Mouse (Mus musculus): ENCODE measurements at regions not wholly inside any gene's neighbourhood (a gene's known extent, or its start where the extent isn't known, plus 50 kb on each side); places are given as distances from the start of the nearest gene placed in this dataset.

DNA sequence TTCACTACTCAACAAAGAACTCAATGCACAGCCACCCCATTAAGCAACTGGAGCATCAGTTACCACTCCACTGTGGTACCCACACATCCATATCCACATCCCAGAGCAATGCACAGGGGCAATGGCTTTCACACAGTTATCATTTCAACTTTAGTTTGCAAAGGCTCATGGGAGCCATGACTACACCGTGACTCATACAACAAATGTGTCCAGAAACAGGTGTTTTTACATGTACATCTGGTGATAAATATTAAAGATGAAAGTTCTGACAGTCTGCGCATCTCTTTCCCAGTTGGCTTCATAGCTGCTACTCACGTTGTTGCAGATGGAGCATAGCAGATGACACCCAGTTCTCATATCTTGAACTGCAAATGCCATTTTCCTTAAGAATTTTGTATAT is 88.0 kb upstream of the Ube2e3 start:
- H3K4me3 ChIP-seq (replicated peaks; ENCODE audit: low read length), result no peak overlapping the region
- no peak for ATAC-seq (ENCODE audit: low FRiP score, low read depth)
- H3K4me1 ChIP-seq (ENCODE audit: control insufficient read depth, insufficient read depth, low read length), result no peaks in the 10 kb centered on the region
- no peak for DNase-seq (ENCODE audit: low spot score)
- no peak overlapping the region for H3K4me2 ChIP-seq (replicated peaks; ENCODE audit: low read depth, low read length, severe bottlenecking)
- TF ChIP-seq POLR2A (IDR thresholded peaks at IDR 0.05; ENCODE audit: borderline replicate concordance, extremely low read depth, insufficient read depth, insufficient read length), result no peak
- no peaks in the 10 kb centered on the region for H3K36me3 ChIP-seq (ENCODE audit: control insufficient read depth, insufficient read depth, low read length)
- no peak overlapping the region for H3K9ac ChIP-seq (ENCODE audit: low read depth, low read length, severe bottlenecking)
- no peaks in the 10 kb centered on the region for H3K9me3 ChIP-seq (ENCODE audit: control insufficient read depth, low read length)
- H3K27ac ChIP-seq (replicated peaks; ENCODE audit: low read depth, low read length), result no peak overlapping the region
- H3K27me3 ChIP-seq (ENCODE audit: control insufficient read depth, insufficient read depth, low read length), result no peaks in the 10 kb centered on the region
- 89% methylated on average over 3 of the region's 3 CpGs for WGBS

DNA sequence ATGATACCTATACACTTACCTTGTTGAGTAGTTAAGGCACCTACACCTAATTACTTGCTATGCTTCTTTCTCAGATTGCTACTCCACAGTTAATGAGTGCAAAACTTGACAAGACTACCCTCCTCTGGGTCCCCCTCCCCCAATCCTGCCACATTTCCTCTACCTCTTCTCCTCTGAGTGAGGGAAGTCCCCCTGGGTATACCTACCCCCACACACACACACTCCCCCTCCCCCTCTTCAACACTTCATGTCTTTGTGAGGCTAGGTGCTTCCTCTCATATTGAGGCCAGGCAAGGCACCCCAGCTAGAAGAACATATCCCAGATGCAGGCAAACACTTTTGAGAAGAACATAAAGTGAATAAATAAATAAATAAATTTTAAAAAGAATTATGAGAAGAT is 90.3 kb upstream of the Ube2e3 start:
- Histone ChIP-seq H3K4me1 (ENCODE audit: control insufficient read depth, insufficient read depth, low read length) (no peaks in the 10 kb centered on the region), H3K36me3 (ENCODE audit: control insufficient read depth, insufficient read depth, low read length) (no peaks in the 10 kb centered on the region), H3K9me3 (ENCODE audit: control insufficient read depth, low read length) (no peaks in the 10 kb centered on the region), H3K27ac (replicated peaks; ENCODE audit: low read depth, low read length) (no peak overlapping the region), H3K4me2 (replicated peaks; ENCODE audit: low read depth, low read length, severe bottlenecking) (no peak overlapping the region), H3K9ac (ENCODE audit: low read depth, low read length, severe bottlenecking) (no peak overlapping the region), H3K27me3 (ENCODE audit: control insufficient read depth, insufficient read depth, low read length) (no peaks in the 10 kb centered on the region), H3K4me3 (replicated peaks; ENCODE audit: low read length) (no peak overlapping the region)
- DNase-seq (ENCODE audit: low spot score) (no peak), ATAC-seq (ENCODE audit: low FRiP score, low read depth) (no peak)
- no peak for TF ChIP-seq POLR2A (IDR thresholded peaks at IDR 0.05; ENCODE audit: borderline replicate concordance, extremely low read depth, insufficient read depth, insufficient read length)

DNA sequence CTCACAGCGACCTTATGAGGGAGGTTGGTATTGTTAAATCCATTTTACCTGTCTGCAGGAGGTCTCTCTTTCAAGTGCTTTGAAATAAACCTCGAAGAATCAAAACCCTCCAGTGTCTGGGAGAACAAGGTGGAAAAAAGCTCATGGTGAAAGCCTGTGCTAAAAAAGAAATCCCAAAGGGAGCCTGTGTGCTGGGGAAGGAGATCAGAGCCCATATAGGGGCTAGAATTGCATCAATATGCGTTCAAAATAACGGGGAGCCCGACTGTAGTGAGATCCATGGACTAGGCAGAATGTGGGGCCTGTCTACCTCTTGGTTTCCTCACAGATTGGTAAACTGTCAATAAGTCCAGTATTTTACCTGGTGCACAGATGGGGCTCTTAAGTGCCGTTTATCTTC is 113.6 kb upstream of the Ube2e3 start:
- no peaks in the 10 kb centered on the region for H3K36me3 ChIP-seq (ENCODE audit: control insufficient read depth, insufficient read depth, low read length)
- DNase-seq (ENCODE audit: low spot score) (no peak), ATAC-seq (ENCODE audit: low FRiP score, low read depth) (no peak)
- no peak overlapping the region for H3K4me3 ChIP-seq (replicated peaks; ENCODE audit: low read length)
- TF ChIP-seq POLR2A (IDR thresholded peaks at IDR 0.05; ENCODE audit: borderline replicate concordance, extremely low read depth, insufficient read depth, insufficient read length), result no peak
- H3K9me3 ChIP-seq (ENCODE audit: control insufficient read depth, low read length), result no peaks in the 10 kb centered on the region
- no peaks in the 10 kb centered on the region for H3K4me1 ChIP-seq (ENCODE audit: control insufficient read depth, insufficient read depth, low read length)
- 75% methylated on average over 6 of the region's 6 CpGs for WGBS
- H3K9ac ChIP-seq (ENCODE audit: low read depth, low read length, severe bottlenecking), result no peak overlapping the region
- no peaks in the 10 kb centered on the region for H3K27me3 ChIP-seq (ENCODE audit: control insufficient read depth, insufficient read depth, low read length)
- H3K27ac ChIP-seq (replicated peaks; ENCODE audit: low read depth, low read length), result no peak overlapping the region
- no peak overlapping the region for H3K4me2 ChIP-seq (replicated peaks; ENCODE audit: low read depth, low read length, severe bottlenecking)

DNA sequence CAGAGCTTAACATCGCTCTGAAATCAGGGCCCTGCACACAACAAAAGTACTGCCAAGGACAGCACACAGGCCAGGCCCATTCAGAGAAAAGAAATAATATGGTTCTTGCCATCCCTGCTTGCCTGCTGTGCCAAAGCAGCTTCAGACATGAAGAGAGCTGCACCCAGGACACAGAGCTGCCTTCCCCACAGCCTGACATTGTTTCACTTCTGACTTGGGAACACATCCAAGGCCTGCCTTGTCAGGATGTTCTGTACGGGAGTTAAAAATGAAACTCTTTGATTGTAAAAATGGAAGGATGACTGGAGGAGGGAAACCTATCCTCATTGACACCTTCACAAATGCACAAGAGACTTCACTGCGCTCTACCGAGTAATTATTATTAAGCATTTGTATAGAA is 114.0 kb upstream of the Ube2e3 start:
- Histone ChIP-seq H3K4me1 (ENCODE audit: control insufficient read depth, insufficient read depth, low read length) (no peaks in the 10 kb centered on the region), H3K36me3 (ENCODE audit: control insufficient read depth, insufficient read depth, low read length) (no peaks in the 10 kb centered on the region), H3K9ac (ENCODE audit: low read depth, low read length, severe bottlenecking) (no peak overlapping the region), H3K4me3 (replicated peaks; ENCODE audit: low read length) (no peak overlapping the region), H3K4me2 (replicated peaks; ENCODE audit: low read depth, low read length, severe bottlenecking) (no peak overlapping the region), H3K27me3 (ENCODE audit: control insufficient read depth, insufficient read depth, low read length) (no peaks in the 10 kb centered on the region), H3K27ac (replicated peaks; ENCODE audit: low read depth, low read length) (no peak overlapping the region), H3K9me3 (ENCODE audit: control insufficient read depth, low read length) (no peaks in the 10 kb centered on the region)
- TF ChIP-seq POLR2A (IDR thresholded peaks at IDR 0.05; ENCODE audit: borderline replicate concordance, extremely low read depth, insufficient read depth, insufficient read length), result no peak
- DNase-seq (ENCODE audit: low spot score) (no peak), ATAC-seq (ENCODE audit: low FRiP score, low read depth) (no peak)
- 74% methylated on average over 4 of the region's 4 CpGs for WGBS

GRCm38 (mm10) chr2:78730161-78730560 is 137.8 kb upstream of the Ube2e3 start:
- Histone ChIP-seq H3K36me3 (ENCODE audit: control insufficient read depth, insufficient read depth, low read length) (no peaks in the 10 kb centered on the region), H3K9me3 (ENCODE audit: control insufficient read depth, low read length) (no peaks in the 10 kb centered on the region), H3K27ac (replicated peaks; ENCODE audit: low read depth, low read length) (no peak overlapping the region), H3K27me3 (ENCODE audit: control insufficient read depth, insufficient read depth, low read length) (no peaks in the 10 kb centered on the region), H3K9ac (ENCODE audit: low read depth, low read length, severe bottlenecking) (no peak overlapping the region), H3K4me2 (replicated peaks; ENCODE audit: low read depth, low read length, severe bottlenecking) (no peak overlapping the region), H3K4me3 (replicated peaks; ENCODE audit: low read length) (no peak overlapping the region), H3K4me1 (ENCODE audit: control insufficient read depth, insufficient read depth, low read length) (no peaks in the 10 kb centered on the region)
- no peak for TF ChIP-seq POLR2A (IDR thresholded peaks at IDR 0.05; ENCODE audit: borderline replicate concordance, extremely low read depth, insufficient read depth, insufficient read length)
- WGBS, result 65% methylated on average over 6 of the region's 6 CpGs
- ATAC-seq (ENCODE audit: low FRiP score, low read depth) (no peak), DNase-seq (ENCODE audit: low spot score) (no peak)

DNA sequence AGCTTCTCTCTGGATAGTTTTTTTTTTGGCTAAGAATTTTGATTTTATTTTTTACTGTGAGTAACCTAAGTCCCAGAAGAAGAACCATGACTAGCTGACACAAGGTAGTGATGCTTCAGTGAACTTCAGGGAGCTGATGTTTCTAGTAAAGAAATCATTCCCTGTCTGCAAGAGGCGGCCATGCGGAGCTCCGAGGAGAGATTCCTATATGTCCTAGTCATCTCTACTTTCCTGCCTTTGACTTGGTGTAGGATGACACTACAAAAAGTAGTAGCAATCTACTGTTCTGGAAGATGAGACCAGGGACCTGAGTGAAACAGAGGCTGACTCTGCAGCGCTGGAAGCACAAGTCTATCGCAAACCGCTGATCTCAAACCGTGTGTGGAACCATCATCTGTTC is 141.9 kb upstream of the Ube2e3 start:
- H3K9ac ChIP-seq (ENCODE audit: low read depth, low read length, severe bottlenecking), result no peak overlapping the region
- H3K27ac ChIP-seq (replicated peaks; ENCODE audit: low read depth, low read length), result no peak overlapping the region
- no peak for TF ChIP-seq POLR2A (IDR thresholded peaks at IDR 0.05; ENCODE audit: borderline replicate concordance, extremely low read depth, insufficient read depth, insufficient read length)
- no peaks in the 10 kb centered on the region for H3K9me3 ChIP-seq (ENCODE audit: control insufficient read depth, low read length)
- no peaks in the 10 kb centered on the region for H3K36me3 ChIP-seq (ENCODE audit: control insufficient read depth, insufficient read depth, low read length)
- 93% methylated on average over 7 of the region's 7 CpGs for WGBS
- no peaks in the 10 kb centered on the region for H3K4me1 ChIP-seq (ENCODE audit: control insufficient read depth, insufficient read depth, low read length)
- H3K27me3 ChIP-seq (ENCODE audit: control insufficient read depth, insufficient read depth, low read length), result no peaks in the 10 kb centered on the region
- DNase-seq (ENCODE audit: low spot score) (no peak), ATAC-seq (ENCODE audit: low FRiP score, low read depth) (no peak)
- no peak overlapping the region for H3K4me3 ChIP-seq (replicated peaks; ENCODE audit: low read length)
- no peak overlapping the region for H3K4me2 ChIP-seq (replicated peaks; ENCODE audit: low read depth, low read length, severe bottlenecking)
